Mouse (Mus musculus) brain, embryonic 14.5 days (tissue): ENCODE results near the gene Dstn. TPM values are rescaled to one million over a fixed set of nuclear protein-coding genes. Genes with fewer than 3 reads are reported as not detected.

Experiments used
- DNase-seq: peaks from one replicate; pipeline ENCODE4 v3.0.0-alpha.2; 2011; ENCODE audit warnings: low read depth
- CTCF ChIP-seq: fragments of 200-500 bp; IDR thresholded peaks from 2 replicates; pipeline ENCODE4 v1.5.1; 2012; ENCODE audit warnings: inconsistent platforms, mild to moderate bottlenecking, moderate library complexity, borderline replicate concordance; ENCODE audit not compliant: insufficient read depth, insufficient read length; ENCODE audit errors: extremely low read depth
- POLR2A ChIP-seq: fragments of 200-500 bp; IDR thresholded peaks from 2 replicates; pipeline ENCODE4 v1.6.1; 2012; ENCODE audit warnings: mild to moderate bottlenecking, inconsistent platforms, borderline replicate concordance; ENCODE audit not compliant: poor library complexity, insufficient read depth, insufficient read length, severe bottlenecking; ENCODE audit errors: extremely low read depth
- polyA plus RNA-seq: library from polyadenylated mRNA; depleted of rRNA; stranded (reverse); fragments of >200 nt; gene quantifications from 2 replicates; pipeline ENCODE4 v1.2.3, GENCODE M21; 2012

Gene Dstn
- polyA plus RNA-seq, 1 experiment: 159 TPM

GRCm38 (mm10) chr2:143918831-143919502 lies 3.8 kb downstream of the Dstn start:
- DNase-seq: no peak
- TF ChIP-seq CTCF (no peak), POLR2A (no peak)

- TF ChIP-seq CTCF (no peak), POLR2A (no peak)
- DNase-seq: no peak
Observed at GRCm38 (mm10) chr2:143924085-143924484, 9.0 kb downstream of the Dstn start.

GRCm38 (mm10) chr2:143925826-143926225 lies 10.7 kb downstream of the Dstn start:
- no peak for DNase-seq
- TF ChIP-seq POLR2A (no peak), CTCF (no peak)

DNA sequence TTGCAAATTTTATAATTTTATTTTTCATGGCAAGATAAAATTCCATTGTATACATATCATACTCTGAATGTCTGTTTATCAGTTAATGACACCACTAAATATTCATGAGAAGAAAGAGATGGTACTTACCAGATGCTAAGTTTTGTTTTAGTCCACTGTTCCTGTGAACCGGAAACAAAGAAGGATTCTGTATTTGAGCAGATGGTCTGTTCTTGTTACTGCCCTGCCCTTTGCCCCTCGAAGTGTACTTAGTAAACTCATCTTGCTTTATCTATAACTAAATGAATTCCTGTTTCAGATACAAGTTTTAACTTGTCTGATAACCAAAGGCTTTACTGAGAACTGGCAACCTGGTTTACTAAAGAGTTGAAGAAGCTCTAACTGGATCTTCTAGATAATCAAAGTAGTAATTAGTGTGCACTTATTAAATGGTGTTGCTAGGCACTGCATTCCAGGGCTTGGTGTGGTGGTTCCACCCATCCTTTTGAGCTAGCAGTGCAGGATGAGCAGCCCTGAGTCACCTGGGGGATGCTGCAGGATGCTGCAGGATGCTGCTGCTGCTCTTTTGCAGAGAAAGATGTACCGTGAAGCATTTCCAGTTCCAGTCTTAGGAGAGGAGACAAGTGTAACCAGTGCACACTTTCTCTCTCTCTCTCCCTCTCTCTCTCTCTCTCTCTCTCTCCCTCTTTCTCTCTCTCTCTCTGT lies 14.6 kb downstream of the Dstn start:
- no peak for TF ChIP-seq CTCF
- TF ChIP-seq POLR2A: no peak
- DNase-seq: no peak

DNA sequence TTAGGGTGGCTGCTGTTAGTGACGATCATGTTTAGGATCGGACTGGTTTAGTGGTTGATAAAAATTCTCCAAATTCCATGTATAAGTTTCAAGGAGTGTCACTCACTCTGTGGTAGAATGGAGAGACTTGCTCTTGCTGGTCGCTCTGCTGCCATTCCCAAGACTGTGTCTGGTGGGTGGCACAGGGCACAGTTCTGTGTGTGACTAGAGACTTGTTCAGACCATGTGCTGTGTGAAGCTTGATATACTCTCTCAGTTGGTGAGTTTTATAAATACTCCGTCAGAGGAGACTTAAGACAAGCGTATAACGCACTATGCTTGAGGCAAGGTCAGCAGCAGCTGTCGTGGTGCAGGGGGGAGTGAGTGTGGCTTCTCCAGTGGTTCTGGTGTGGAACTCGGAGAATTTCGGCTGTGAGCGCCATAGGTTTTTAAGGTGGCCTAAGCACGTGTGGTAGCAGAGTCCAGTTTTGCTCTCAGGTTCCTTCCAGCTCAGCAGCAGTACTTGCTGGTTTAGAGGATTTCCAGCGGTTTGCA lies 17.3 kb downstream of the Dstn start:
- no peak for DNase-seq
- TF ChIP-seq CTCF: no peak
- TF ChIP-seq POLR2A: no peak

GRCm38 (mm10) chr2:143933516-143933915 lies 18.4 kb downstream of the Dstn start:
- DNase-seq: no peak

DNA sequence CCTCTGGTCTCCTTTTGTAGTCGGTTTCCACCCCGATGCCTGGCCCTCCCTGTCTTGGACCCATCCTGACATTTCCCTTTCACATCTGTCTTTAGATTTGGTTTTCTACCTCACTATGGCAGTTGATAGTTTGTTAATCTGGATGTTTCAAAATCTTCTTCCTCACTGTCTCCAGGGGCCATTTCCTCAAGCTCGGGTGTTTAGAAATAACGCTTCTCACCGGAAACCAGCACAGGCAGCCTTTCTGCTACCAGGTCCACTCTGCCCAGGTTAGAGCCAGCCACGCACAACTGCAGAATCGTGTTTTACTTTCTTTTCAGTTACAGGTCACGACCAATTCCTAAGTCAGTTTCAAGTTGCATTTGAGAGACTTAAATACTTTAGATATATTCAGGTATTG lies 19.3 kb downstream of the Dstn start:
- TF ChIP-seq CTCF: no peak
- TF ChIP-seq POLR2A: no peak
- no peak for DNase-seq

More at GRCm38 (mm10) chr2:143933516-143933915, 18.4 kb downstream of the Dstn start:
- TF ChIP-seq CTCF (no peak), POLR2A (no peak)

- no peak for DNase-seq
- no peak for TF ChIP-seq CTCF
- TF ChIP-seq POLR2A: no peak
Observed at GRCm38 (mm10) chr2:143937861-143938260, 22.7 kb downstream of the Dstn start.

- no peak for TF ChIP-seq POLR2A
- no peak for TF ChIP-seq CTCF
- DNase-seq: no peak
Observed at GRCm38 (mm10) chr2:143940406-143940805, 25.3 kb downstream of the Dstn start.

DNA sequence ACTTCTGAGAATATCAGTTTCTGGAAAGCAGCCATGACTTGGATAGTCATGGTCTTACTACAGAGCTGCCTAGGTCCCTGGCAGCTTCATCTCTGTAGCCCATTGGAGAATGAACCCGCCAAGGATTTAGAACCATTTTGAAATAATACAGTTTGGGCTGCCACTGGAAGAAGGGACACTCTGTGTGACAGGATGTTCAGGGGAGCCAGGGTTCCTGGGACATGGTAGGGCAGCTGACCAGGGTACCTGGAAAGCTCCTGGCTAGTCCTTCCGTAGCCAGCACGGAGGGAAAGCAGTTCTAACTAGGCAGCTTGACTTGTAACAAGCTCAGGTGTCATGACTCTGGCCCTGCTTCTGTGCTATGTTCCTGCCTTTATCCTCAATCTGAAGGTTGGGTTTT lies 29.7 kb downstream of the Dstn start:
- TF ChIP-seq CTCF: no peak
- TF ChIP-seq POLR2A: no peak
- DNase-seq: no peak

DNA sequence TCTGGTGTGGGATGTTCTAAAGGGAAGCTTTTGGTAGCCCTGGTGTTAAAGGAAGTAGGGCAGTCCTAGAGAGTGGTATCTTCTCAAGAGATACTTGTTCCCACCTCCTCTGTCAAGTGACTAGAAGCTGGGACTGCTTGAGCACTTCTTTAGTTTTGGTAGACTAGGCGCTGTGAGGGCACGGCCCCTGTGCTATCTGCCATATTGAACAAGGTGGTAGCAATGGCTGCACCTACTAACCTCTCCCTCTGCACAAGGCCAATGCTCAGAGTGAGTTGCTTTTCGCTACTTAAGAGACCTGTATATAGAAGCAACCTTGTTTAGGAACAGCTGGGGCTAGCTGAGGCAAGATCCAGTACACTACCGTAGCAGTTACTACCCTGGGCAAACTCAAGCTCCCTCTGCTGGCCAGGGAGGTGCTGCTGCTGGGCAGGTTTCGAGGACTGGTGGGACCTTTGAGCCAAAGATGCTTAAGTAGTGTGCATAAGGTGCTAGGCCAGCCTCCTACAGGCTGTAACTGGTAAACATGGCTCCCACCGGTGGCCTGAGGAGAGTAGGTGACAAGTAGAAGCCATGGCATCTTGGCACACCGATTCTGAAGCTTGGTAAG lies 30.5 kb downstream of the Dstn start:
- no peak for TF ChIP-seq POLR2A
- TF ChIP-seq CTCF: peak; percentile 24; the same call in 1 of the 2 replicates
- DNase-seq: no peak
